Mouse (Mus musculus) neural tube, embryonic 10.5 days (tissue): Measurements from ENCODE around the gene Dbn1.

Experiments used
- DNase-seq: peaks from one replicate; pipeline ENCODE4 v3.0.0-alpha.2; 2017; ENCODE audit warnings: low spot score; ENCODE audit errors: extremely low spot score

The Dbn1 gene

GRCm38 (mm10) chr13:55510668-55511491, 23.0 kb upstream of the Dbn1 start:
- DNase-seq, result peak; percentile 64

- no peak for DNase-seq
Observed at GRCm38 (mm10) chr13:55510332-55510667, 22.4 kb upstream of the Dbn1 start.

- DNase-seq, result no peak
Observed at GRCm38 (mm10) chr13:55508531-55508930, 20.6 kb upstream of the Dbn1 start.

GRCm38 (mm10) chr13:55507877-55508276, 20.0 kb upstream of the Dbn1 start:
- no peak for DNase-seq

- no peak for DNase-seq
Observed at GRCm38 (mm10) chr13:55506697-55507096, 18.8 kb upstream of the Dbn1 start.

- DNase-seq, result no peak
Observed at GRCm38 (mm10) chr13:55505810-55506209, 17.9 kb upstream of the Dbn1 start.

- no peak for DNase-seq
Observed at GRCm38 (mm10) chr13:55504390-55504789, 16.5 kb upstream of the Dbn1 start.

- DNase-seq, result no peak
Observed at GRCm38 (mm10) chr13:55502405-55502804, 14.5 kb upstream of the Dbn1 start.

GRCm38 (mm10) chr13:55500575-55500974, 12.7 kb upstream of the Dbn1 start:
- DNase-seq, result no peak

GRCm38 (mm10) chr13:55498906-55499305, 11.0 kb upstream of the Dbn1 start:
- DNase-seq, result no peak

GRCm38 (mm10) chr13:55496661-55497060, 8.8 kb upstream of the Dbn1 start:
- no peak for DNase-seq

GRCm38 (mm10) chr13:55495702-55496101, 7.8 kb upstream of the Dbn1 start:
- DNase-seq, result no peak

- no peak for DNase-seq
Observed at GRCm38 (mm10) chr13:55494883-55495621, 7.1 kb upstream of the Dbn1 start.

- DNase-seq, result no peak
Observed at GRCm38 (mm10) chr13:55494257-55494656, 6.3 kb upstream of the Dbn1 start.

GRCm38 (mm10) chr13:55486916-55487577, 864 bp downstream of the Dbn1 start:
- DNase-seq, result peak; percentile 77

- DNase-seq, result peak; percentile 54
Observed at GRCm38 (mm10) chr13:55486029-55486794, 1.7 kb downstream of the Dbn1 start.

- DNase-seq, result no peak
Observed at GRCm38 (mm10) chr13:55484520-55485088, 3.3 kb downstream of the Dbn1 start.

GRCm38 (mm10) chr13:55483593-55483992, 4.3 kb downstream of the Dbn1 start:
- peak; percentile 71 for DNase-seq

GRCm38 (mm10) chr13:55483071-55483470, 4.8 kb downstream of the Dbn1 start:
- no peak for DNase-seq

- no peak for DNase-seq
Observed at GRCm38 (mm10) chr13:55482542-55482941, 5.4 kb downstream of the Dbn1 start.

GRCm38 (mm10) chr13:55479929-55480328, 8.0 kb downstream of the Dbn1 start:
- DNase-seq, result no peak
